Comparison of ENCODE assay signal across 8 mouse cellular contexts in genomic region chr12:24592956-24593672, GRCm38 (mm10). TPM values are rescaled to one million over a fixed set of nuclear protein-coding genes. Genes with fewer than 3 reads are reported as not detected.
DNase-seq lines count a peak whose midpoint lies in the region; ATAC-seq lines count a peak whose summit lies in the region.

No protein-coding gene starts in this region.

- no peaks in the 10 kb centered on the region for H3K36me3 ChIP-seq in forebrain, embryonic 16.5 days (ENCODE audit: control insufficient read depth, insufficient read depth)

- peak; percentile 20; the same call in 1 of the 2 replicates for ATAC-seq in forebrain, embryonic 16.5 days
- ATAC-seq in hematopoietic stem cell, adult 5-6 weeks (replicated peaks in 1 of 2; ENCODE audit: insufficient read depth in 1 of 2, low FRiP score in 2 of 2, low TSS enrichment in 1 of 2, low read depth in 1 of 2, poor library complexity in 2 of 2, severe bottlenecking in 2 of 2): peak; percentile 89 to 94

- H3K9me3 ChIP-seq in forebrain, embryonic 16.5 days (ENCODE audit: control insufficient read depth, low read length): no peaks in the 10 kb centered on the region

- H3K9ac ChIP-seq in forebrain, embryonic 16.5 days (replicated peaks; ENCODE audit: low read depth, low read length): no peak overlapping the region

- peak; percentile 79 for DNase-seq in 416B (ENCODE audit: low read depth)
- DNase-seq in adrenal gland, adult 2 months: peak; percentile 91
- peak; percentile 80 for DNase-seq in layer of hippocampus, adult 9-11 months
- peak; percentile 92 for DNase-seq in lung, postnatal 36 days
- peak; percentile 38 for DNase-seq in ovary, postnatal 14 days (ENCODE audit: low spot score)
- DNase-seq in thymus, postnatal 14 days: peak; percentile 81

- 14% methylated on average over 22 of the region's 22 CpGs for whole genome bisulfite sequencing in forebrain, embryonic 16.5 days

- H3K27me3 ChIP-seq in forebrain, embryonic 16.5 days (replicated peaks; ENCODE audit: control insufficient read depth, insufficient read depth, low read length): no peaks in the 10 kb centered on the region

- peak overlapping the region; percentile 16; the same call in 1 of the 2 replicates for H3K4me2 ChIP-seq in forebrain, embryonic 16.5 days (ENCODE audit: low read length)

- no peak overlapping the region for H3K4me3 ChIP-seq in forebrain, embryonic 16.5 days (replicated peaks; ENCODE audit: low read length)

- H3K4me1 ChIP-seq in forebrain, embryonic 16.5 days (replicated peaks; ENCODE audit: control insufficient read depth, insufficient read depth, low read length): 0 out of 2 replicates have a peak, but pooled peaks cover 3% of the 10 kb centered on the region

- no peak overlapping the region for H3K27ac ChIP-seq in forebrain, embryonic 16.5 days (ENCODE audit: low read length)

RNA-seq across cellular contexts. Expression of gene Grhl1, which starts 21.0 kb away (rescaled TPM):
- total RNA-seq in adrenal gland, adult 2 months (2021): 1 to 10 TPM; 1.0 to 1.2 TPM
- polyA plus RNA-seq in adrenal gland, adult 2 months (2012; rRNA removed): 0.17 and 0.42 TPM in 2 replicates
- 0.89 and 1.0 TPM in 2 replicates for polyA plus RNA-seq in forebrain, embryonic 16.5 days (2015; fragmentation: Nextera tagmentation; extraction: Ambion mirVana)
- 0.25 and 1.1 TPM in 2 replicates for total RNA-seq in hematopoietic stem cell, adult 5-6 weeks (2017)

RNA-seq across cellular contexts. Expression of gene Klf11, which starts 58.0 kb away (rescaled TPM):
- 10 to 100 TPM; 10.4 to 13.5 TPM for total RNA-seq in adrenal gland, adult 2 months (2021)
- 8.3 and 9.1 TPM in 2 replicates for polyA plus RNA-seq in adrenal gland, adult 2 months (2012; rRNA removed)
- 19.1 and 20.1 TPM in 2 replicates for polyA plus RNA-seq in forebrain, embryonic 16.5 days (2015; fragmentation: Nextera tagmentation; extraction: Ambion mirVana)
- total RNA-seq in hematopoietic stem cell, adult 5-6 weeks (2017): 20.9 and 30.6 TPM in 2 replicates

Comparison
In these comparisons a context has a peak if more than half of its experiments do, and no peak if none do; other contexts are left out.
1. DNase-seq: peak in every context shown above with its lines; median percentile 92 in lung, postnatal 36 days; 91 in adrenal gland, adult 2 months; 81 in thymus, postnatal 14 days; 80 in layer of hippocampus, adult 9-11 months; 79 in 416B; 38 in ovary, postnatal 14 days.